Mouse (Mus musculus) forebrain, embryonic 14.5 days (tissue): Measurements from ENCODE around the gene Psenen. TPM values are rescaled to one million over a fixed set of nuclear protein-coding genes. Genes with fewer than 3 reads are reported as not detected.

Source experiments
- ATAC-seq: fragments of 200-750 bp; cut with Nextera tagmentation; 2 replicates; pipeline ENCODE4 v1.8.0; 2017; ENCODE audit warnings: mild to moderate bottlenecking, moderate library complexity
- DNase-seq: peaks from one replicate; pipeline ENCODE4 v3.0.0-alpha.2; 2015; ENCODE audit warnings: low spot score
- H3K27ac ChIP-seq: fragments of 300-500 bp; sonication (generic); 2 replicates; pipeline ENCODE4 v1.5.1; 2014; ENCODE audit warnings: low read depth, mild to moderate bottlenecking, control low read depth, low read length, moderate library complexity
- H3K27me3 ChIP-seq: fragments of 300-500 bp; sonication (generic); replicated peaks from 2 replicates; pipeline ENCODE4 v1.6.1; 2014; ENCODE audit warnings: low read length, control low read depth, mixed read lengths; ENCODE audit not compliant: control insufficient read depth, insufficient read depth
- H3K36me3 ChIP-seq: fragments of 300-500 bp; sonication (generic); 2 replicates; pipeline ENCODE4 v1.6.1; 2014; ENCODE audit warnings: low read length, control low read depth; ENCODE audit not compliant: control insufficient read depth, insufficient read depth
- H3K4me1 ChIP-seq: fragments of 300-500 bp; sonication (generic); 2 replicates; pipeline ENCODE4 v1.6.1; 2014; ENCODE audit warnings: antibody characterized with exemption, low read length, control low read depth; ENCODE audit not compliant: control insufficient read depth, insufficient read depth
- H3K4me2 ChIP-seq: fragments of 300-500 bp; sonication (generic); 2 replicates; pipeline ENCODE4 v1.6.1; 2014; ENCODE audit warnings: mild to moderate bottlenecking, control low read depth, low read length
- H3K4me3 ChIP-seq: fragments of 300-500 bp; sonication (generic); 2 replicates; pipeline ENCODE4 v1.5.1; 2014; ENCODE audit warnings: low read depth, low read length, control low read depth
- H3K9ac ChIP-seq: fragments of 300-500 bp; sonication (generic); 2 replicates; pipeline ENCODE4 v1.6.1; 2014; ENCODE audit warnings: mild to moderate bottlenecking, low read length, control low read depth, moderate library complexity
- H3K9me3 ChIP-seq: fragments of 300-500 bp; sonication (generic); replicated peaks from 2 replicates; pipeline ENCODE4 v1.6.1; 2016; ENCODE audit warnings: low read length, control low read depth, mixed read lengths; ENCODE audit not compliant: control insufficient read depth
- WGBS: fragments of 180-500 bp; shearing (Covaris S2); extraction: QIAGEN DNeasy Blood & Tissue Kit; methylation state at CpG from one replicate; pipeline ENCODE4 v1.1.7; 2014; 5-methylcytosine and 5-hydroxymethylcytosine counted together
- polyA plus RNA-seq: library from polyadenylated mRNA; unstranded; fragments of >200 nt; fragmentation: Nextera tagmentation; extraction: Ambion mirVana; gene quantifications from 2 replicates; pipeline ENCODE4 v1.2.1, GENCODE M21; 2014

Psenen gene
- polyA plus RNA-seq, 1 experiment from 2014 or later = 143 TPM

GRCm38 (mm10) chr7:30591605-30591951, 28.2 kb upstream of the Psenen start:
- H3K4me3 ChIP-seq = no peak overlapping the region
- H3K4me1 ChIP-seq = peaks cover 7% of the 10 kb centered on the region
- H3K9ac ChIP-seq = peak overlapping the region; percentile 29; the same call in 1 of the 2 replicates
- no peak overlapping the region for H3K4me2 ChIP-seq
- H3K27me3 ChIP-seq = no peaks in the 10 kb centered on the region
- H3K36me3 ChIP-seq = peaks cover 5% of the 10 kb centered on the region
- H3K9me3 ChIP-seq = no peaks in the 10 kb centered on the region
- ATAC-seq = no peak
- no peak for DNase-seq
- 14% methylated on average over 4 of the region's 4 CpGs for WGBS
- H3K27ac ChIP-seq = no peak overlapping the region

- H3K4me3 ChIP-seq = no peak overlapping the region
- H3K4me2 ChIP-seq = no peak overlapping the region
- DNase-seq = no peak
- H3K27me3 ChIP-seq = no peaks in the 10 kb centered on the region
- ATAC-seq = no peak
- no peak overlapping the region for H3K27ac ChIP-seq
- peaks cover 10% of the 10 kb centered on the region for H3K36me3 ChIP-seq
- H3K4me1 ChIP-seq = peaks cover 7% of the 10 kb centered on the region
- WGBS = 89% methylated on average over 9 of the region's 9 CpGs
- peak overlapping the region; percentile 29; the same call in 1 of the 2 replicates for H3K9ac ChIP-seq
- no peaks in the 10 kb centered on the region for H3K9me3 ChIP-seq
These were observed 27.6 kb upstream of the Psenen start for GRCm38 (mm10) chr7:30590927-30591604.

DNA sequence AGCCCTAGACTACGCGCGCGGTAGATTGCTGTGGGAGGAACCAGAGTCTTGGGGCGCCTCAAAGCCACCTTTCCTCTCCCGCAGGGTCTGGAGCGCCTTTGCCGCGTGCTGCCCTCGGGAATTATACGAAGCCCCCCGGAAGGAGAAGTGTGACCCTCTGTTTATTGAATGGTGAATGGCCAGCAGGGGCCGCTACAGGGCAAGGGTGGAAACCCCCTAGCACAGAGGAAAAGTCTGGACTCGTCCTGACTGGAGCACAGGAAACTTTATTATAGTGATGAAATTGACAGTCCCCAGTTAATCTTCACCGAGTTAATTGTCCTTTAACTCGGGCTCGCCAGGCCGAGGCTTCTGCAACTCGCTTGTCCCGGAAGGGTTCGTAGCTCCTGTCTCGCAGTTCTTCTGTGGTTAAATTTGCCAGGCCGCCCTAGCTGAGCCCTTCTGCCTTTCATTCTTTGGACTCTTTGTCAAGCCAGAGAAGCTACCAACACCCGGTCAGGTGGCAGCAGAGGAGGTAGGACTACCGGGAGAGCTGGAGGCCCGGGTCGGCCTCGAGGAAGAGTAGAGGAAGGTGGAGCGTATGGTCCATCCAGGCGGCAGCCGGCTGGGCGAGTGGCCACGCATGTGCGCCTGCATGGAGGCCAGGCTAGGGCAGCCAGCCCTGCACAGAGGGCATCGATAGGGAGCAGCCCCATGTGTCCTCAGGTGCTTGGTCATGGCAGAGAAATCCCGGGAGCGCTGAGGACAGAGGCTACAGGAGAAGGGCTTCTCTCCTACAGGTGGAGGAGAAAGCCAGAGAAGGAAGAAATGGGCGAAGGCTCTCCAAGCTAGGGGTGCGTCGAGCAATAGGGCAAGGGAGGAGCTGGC, 26.2 kb upstream of the Psenen start:
- Histone ChIP-seq H3K27ac (peak overlapping the region; percentile 92), H3K4me3 (peak overlapping the region; percentile 98), H3K4me1 (peaks cover 7% of the 10 kb centered on the region), H3K9ac (peak overlapping the region; percentile 97), H3K4me2 (peak overlapping the region; percentile 95), H3K9me3 (no peaks in the 10 kb centered on the region), H3K36me3 (peaks cover 24% of the 10 kb centered on the region), H3K27me3 (no peaks in the 10 kb centered on the region)
- ATAC-seq = peak; percentile 71
- WGBS = 32% methylated on average over 39 of the region's 40 CpGs
- DNase-seq = peak; percentile 92

DNA sequence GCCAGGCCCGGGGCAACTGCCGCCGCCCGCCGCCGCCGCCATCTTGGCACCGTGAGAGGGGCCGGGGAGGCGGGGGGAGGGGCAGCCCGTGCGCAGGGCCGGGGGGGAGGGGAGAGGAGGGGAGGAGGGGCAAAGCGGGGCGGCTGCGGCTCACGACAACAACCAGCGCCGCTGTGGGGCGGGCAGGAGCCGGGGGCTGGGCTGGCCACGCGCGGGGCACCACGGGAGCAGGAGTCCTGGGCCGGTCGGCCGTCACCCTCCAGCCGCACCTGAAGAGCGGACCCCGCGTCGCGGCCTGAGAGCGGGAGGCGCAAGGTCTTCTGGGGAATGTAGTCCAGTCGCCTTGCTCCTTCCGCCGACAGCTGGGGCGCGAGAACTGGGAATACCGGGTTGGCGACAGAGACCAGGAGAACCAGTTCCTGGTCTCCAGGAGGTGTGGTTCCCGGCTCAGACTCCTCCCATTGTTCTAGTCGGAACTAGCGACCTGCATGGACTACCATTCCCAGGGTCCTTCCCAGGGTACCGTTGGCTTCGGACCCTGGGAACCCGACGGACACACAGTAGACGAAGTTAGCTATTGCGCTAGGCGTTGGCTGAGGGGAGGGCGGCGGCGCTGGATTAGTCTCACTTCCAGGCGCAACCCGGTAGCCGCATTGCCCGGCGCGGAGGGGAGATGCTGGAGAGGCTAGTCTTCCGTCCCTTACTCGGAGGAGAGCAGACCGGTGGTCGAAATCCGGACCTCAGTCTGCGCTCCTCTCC, 25.4 kb upstream of the Psenen start, which contains the start of gene Kmt2b:
Gene Kmt2b (minus strand): TSS at position 51 of the 759 bp plus-strand sequence.
- peak within 1 kb of the TSS; percentile 92 for H3K27ac ChIP-seq
- peak; percentile 95 for ATAC-seq
- no peaks in the 10 kb centered on the region for H3K27me3 ChIP-seq
- H3K4me2 ChIP-seq = peak within 1 kb of the TSS; percentile 95
- peak within 1 kb of the TSS; percentile 97 for H3K9ac ChIP-seq
- DNase-seq = peak; percentile 98
- peaks cover 32% of the 10 kb centered on the region for H3K36me3 ChIP-seq
- under 1% methylated on average over 52 of the region's 68 CpGs for WGBS
- no peaks in the 10 kb centered on the region for H3K9me3 ChIP-seq
- peak within 1 kb of the TSS; percentile 98 for H3K4me3 ChIP-seq
- peaks cover 7% of the 10 kb centered on the region for H3K4me1 ChIP-seq

DNA sequence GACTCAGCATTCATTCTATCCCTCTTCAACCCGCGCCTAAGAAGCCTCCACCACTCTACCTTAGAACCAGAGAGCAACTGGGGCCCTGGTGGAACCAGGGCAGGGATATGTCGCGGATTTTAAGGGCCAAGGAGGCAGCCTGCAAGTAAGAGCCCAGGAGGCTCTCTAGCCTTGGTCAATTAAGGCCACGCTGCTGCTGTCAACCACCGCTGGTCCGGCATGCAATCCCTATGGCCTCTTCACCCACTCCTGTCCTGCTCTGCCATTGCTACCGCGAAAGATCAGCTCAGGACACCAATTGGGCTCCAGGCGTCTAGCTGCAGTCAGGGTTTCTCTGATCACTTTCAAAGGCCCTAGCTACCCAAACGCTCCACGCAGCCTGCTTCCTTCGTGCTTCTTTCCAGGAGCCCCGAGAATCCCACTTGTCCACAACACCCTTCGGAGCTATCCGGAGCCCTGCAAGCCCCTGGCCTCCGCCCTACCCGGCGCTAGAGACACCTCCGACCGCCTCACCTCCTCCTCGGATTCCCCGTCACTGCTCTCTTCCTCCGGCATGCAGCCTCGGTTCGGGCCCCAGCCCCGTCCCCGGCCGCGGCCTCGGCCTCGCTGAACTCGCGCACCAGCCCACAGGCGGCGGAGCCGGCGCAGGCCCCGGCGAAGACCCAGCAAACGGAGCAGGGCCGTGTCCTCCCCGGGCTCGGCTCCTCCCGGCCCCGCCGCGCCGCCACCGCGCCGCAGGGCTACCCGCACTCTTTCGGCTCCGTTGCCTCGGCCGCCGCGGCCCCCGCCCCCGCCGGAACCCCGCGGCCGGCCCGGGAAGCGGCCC, 24.6 kb upstream of the Psenen start:
- peak overlapping the region; percentile 98 for H3K4me3 ChIP-seq
- H3K9me3 ChIP-seq = no peaks in the 10 kb centered on the region
- peak overlapping the region; percentile 97 for H3K9ac ChIP-seq
- H3K27ac ChIP-seq = peak overlapping the region; percentile 92
- peaks cover 40% of the 10 kb centered on the region for H3K36me3 ChIP-seq
- ATAC-seq (peak; percentile 48), DNase-seq (peak; percentile 29)
- H3K4me1 ChIP-seq = peaks cover 7% of the 10 kb centered on the region
- peak overlapping the region; percentile 95 for H3K4me2 ChIP-seq
- WGBS = under 1% methylated on average over 63 of the region's 67 CpGs
- H3K27me3 ChIP-seq = no peaks in the 10 kb centered on the region

DNA sequence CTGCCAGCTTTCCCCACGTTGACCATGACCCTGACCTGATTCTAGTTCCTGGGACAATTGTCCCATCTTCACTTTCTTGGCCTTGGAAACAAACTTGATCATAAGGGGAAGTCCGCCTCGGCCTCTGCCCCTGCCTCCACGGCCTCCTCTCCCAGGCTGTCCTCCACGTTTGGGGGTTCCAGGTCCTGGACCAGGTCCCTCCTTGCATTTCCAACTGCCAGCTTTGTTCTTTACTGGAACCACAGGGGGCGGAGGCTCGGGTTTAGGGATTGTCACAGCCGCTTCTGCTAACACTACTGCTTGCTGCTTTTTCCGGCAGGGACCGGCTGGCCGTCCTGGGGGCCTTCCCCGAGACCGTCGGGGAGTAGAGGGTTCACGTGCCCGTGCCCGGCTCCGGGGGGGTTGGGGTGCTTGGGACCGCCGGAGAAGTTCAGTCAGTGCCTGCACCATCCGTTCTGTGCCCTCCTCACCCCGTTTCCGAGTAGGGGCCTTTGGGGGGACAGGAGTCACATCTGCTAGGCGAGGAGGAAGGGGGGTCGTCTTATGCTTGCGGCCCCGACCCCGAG, 23.1 kb upstream of the Psenen start:
- WGBS = 89% methylated on average over 28 of the region's 28 CpGs
- H3K4me1 ChIP-seq = peaks cover 7% of the 10 kb centered on the region
- no peak overlapping the region for H3K27ac ChIP-seq
- peak overlapping the region; percentile 97 for H3K9ac ChIP-seq
- no peak overlapping the region for H3K4me3 ChIP-seq
- peak overlapping the region; percentile 95 for H3K4me2 ChIP-seq
- no peaks in the 10 kb centered on the region for H3K9me3 ChIP-seq
- H3K36me3 ChIP-seq = peaks cover 55% of the 10 kb centered on the region
- ATAC-seq = no peak
- no peaks in the 10 kb centered on the region for H3K27me3 ChIP-seq
- no peak for DNase-seq

DNA sequence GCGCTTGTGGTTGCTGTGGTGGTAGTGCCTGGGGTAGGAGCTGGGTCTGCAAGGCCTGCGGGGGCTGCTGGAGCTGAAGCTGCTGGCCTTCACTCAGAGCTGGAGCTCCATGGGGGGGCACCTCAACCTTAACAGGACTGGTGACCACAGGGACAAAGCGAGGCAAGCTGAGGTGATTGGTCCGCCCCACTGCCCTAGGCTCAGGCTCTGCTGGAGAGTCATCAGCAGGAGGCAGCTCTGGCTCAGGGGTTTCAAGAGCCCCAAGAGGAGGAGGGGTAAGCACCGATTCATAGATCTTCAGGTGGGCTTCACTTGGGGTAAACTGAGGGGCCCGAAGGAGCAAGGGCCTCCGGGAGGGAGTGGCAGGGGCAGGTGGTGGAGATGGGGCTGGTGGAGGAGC, 21.7 kb upstream of the Psenen start:
- 96% methylated on average over 7 of the region's 7 CpGs for WGBS

GRCm38 (mm10) chr7:30584339-30584738, 20.9 kb upstream of the Psenen start:
- Histone ChIP-seq H3K9ac (no peak overlapping the region), H3K27me3 (no peaks in the 10 kb centered on the region), H3K4me2 (no peak overlapping the region), H3K27ac (no peak overlapping the region), H3K4me1 (peaks cover 7% of the 10 kb centered on the region), H3K36me3 (peaks cover 77% of the 10 kb centered on the region), H3K9me3 (no peaks in the 10 kb centered on the region), H3K4me3 (no peak overlapping the region)
- no peak for DNase-seq
- WGBS = 96% methylated on average over 10 of the region's 10 CpGs
- no peak for ATAC-seq

More for the DNA sequence above, 21.7 kb upstream of the Psenen start:
- Histone ChIP-seq H3K4me3 (no peak overlapping the region), H3K9me3 (no peaks in the 10 kb centered on the region), H3K36me3 (peaks cover 69% of the 10 kb centered on the region), H3K4me1 (peaks cover 7% of the 10 kb centered on the region), H3K9ac (no peak overlapping the region), H3K27me3 (no peaks in the 10 kb centered on the region), H3K4me2 (no peak overlapping the region), H3K27ac (no peak overlapping the region)
- no peak for ATAC-seq
- DNase-seq = no peak
